Mouse (Mus musculus): ENCODE results near the gene Rala.

GRCm38 (mm10) chr13:17943306-17944077, 547 bp downstream of the Rala start:
- TF ChIP-seq CTCF (IDR thresholded peaks at IDR 0.05) (no peak), EP300 (IDR thresholded peaks at IDR 0.05) (no peak)

All from lung, postnatal 0 days (tissue).